Mouse (Mus musculus): Measurements from ENCODE around the gene Anpep. TPM values are rescaled to one million over a fixed set of nuclear protein-coding genes. Genes with fewer than 3 reads are reported as not detected.

The Anpep gene
- polyA plus RNA-seq (2015; fragmentation: Nextera tagmentation; extraction: Ambion mirVana) = 8.6 and 11.8 TPM in 2 replicates

DNA sequence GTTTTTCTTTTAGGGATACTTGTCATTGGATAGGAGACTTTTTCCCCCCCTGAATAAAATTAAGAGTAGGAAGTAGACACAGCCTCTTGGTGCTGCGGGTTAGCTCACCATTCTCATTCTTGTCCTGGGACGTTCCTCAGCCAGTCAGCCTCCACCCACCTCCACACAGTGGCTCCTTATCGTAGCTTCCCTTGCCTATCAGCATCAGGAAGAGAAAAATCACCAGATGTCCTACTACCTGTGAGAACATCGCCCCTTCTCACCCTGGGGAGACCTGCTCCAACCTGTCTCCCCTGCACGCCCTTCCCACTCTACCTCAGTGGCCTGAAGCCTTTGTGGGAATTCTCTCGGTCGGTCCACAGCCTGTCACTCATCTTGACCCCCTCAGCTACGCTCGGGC, at the start of gene Anpep:
Gene Anpep (minus strand): TSS at position 249 of the 400 bp plus-strand sequence.
- Histone ChIP-seq H3K4me1 (replicated peaks) (peaks cover 9% of the 10 kb centered on the region), H3K4me3 (no peak within 1 kb of the TSS), H3K9ac (no peak within 1 kb of the TSS), H3K9me3 (replicated peaks) (no peaks in the 10 kb centered on the region), H3K27ac (no peak within 1 kb of the TSS), H3K27me3 (no peaks in the 10 kb centered on the region), H3K36me3 (no peaks in the 10 kb centered on the region), H3K4me2 (no peak within 1 kb of the TSS)
- 58% methylated on average over 9 of the region's 9 CpGs for WGBS
- no peak for ATAC-seq (replicated peaks; ENCODE audit: insufficient number of reproducible peaks, insufficient read depth, low FRiP score, low read depth)

GRCm38 (mm10) chr7:79907356-79907755, 46.5 kb upstream of the Anpep start:
- 67% methylated on average over 2 of the region's 2 CpGs for WGBS
- Histone ChIP-seq H3K27me3 (no peaks in the 10 kb centered on the region), H3K4me1 (replicated peaks) (no peaks in the 10 kb centered on the region), H3K9me3 (replicated peaks) (no peaks in the 10 kb centered on the region), H3K4me3 (no peak overlapping the region), H3K36me3 (peaks cover 27% of the 10 kb centered on the region; the same call in 1 of the 2 replicates), H3K4me2 (no peak overlapping the region), H3K27ac (no peak overlapping the region), H3K9ac (no peak overlapping the region)
- no peak for ATAC-seq (replicated peaks; ENCODE audit: insufficient number of reproducible peaks, insufficient read depth, low FRiP score, low read depth)

DNA sequence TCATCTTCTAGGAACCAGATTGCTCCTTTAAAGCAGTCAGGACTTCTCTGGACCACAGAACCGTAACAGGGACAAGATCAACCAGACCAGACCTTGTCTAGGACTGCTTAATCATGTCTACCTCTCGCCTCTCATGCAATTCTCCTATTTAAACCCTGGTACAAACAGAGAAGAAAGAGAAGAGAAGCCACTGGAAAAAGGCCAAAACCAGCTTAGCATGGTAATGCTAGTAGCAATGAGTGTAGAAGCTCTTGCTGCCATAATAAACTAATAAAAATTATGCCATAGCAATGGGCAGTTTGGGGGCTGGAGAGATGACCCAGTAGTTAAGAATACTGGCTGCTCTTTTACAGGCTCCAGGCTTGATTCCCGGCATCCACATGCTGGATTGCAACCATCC, 46.1 kb upstream of the Anpep start:
- Histone ChIP-seq H3K4me3 (no peak overlapping the region), H3K36me3 (peaks cover 29% of the 10 kb centered on the region; the same call in 1 of the 2 replicates)
- WGBS = 83% methylated on average over 3 of the region's 3 CpGs

GRCm38 (mm10) chr7:79905193-79905592, 44.3 kb upstream of the Anpep start:
- ATAC-seq (replicated peaks; ENCODE audit: insufficient number of reproducible peaks, insufficient read depth, low FRiP score, low read depth) = no peak
- no peaks in the 10 kb centered on the region for H3K4me1 ChIP-seq (replicated peaks)
- no peaks in the 10 kb centered on the region for H3K9me3 ChIP-seq (replicated peaks)
- H3K4me3 ChIP-seq = no peak overlapping the region
- H3K27ac ChIP-seq = no peak overlapping the region
- peaks cover 31% of the 10 kb centered on the region; the same call in 1 of the 2 replicates for H3K36me3 ChIP-seq
- no peak overlapping the region for H3K4me2 ChIP-seq
- H3K27me3 ChIP-seq = no peaks in the 10 kb centered on the region
- no peak overlapping the region for H3K9ac ChIP-seq
- 72% methylated on average over 4 of the region's 4 CpGs for WGBS

More for the DNA sequence above, 46.1 kb upstream of the Anpep start:
- no peak overlapping the region for H3K27ac ChIP-seq
- ATAC-seq (replicated peaks; ENCODE audit: insufficient number of reproducible peaks, insufficient read depth, low FRiP score, low read depth) = no peak
- no peaks in the 10 kb centered on the region for H3K27me3 ChIP-seq
- H3K4me1 ChIP-seq (replicated peaks) = no peaks in the 10 kb centered on the region
- no peak overlapping the region for H3K4me2 ChIP-seq
- no peaks in the 10 kb centered on the region for H3K9me3 ChIP-seq (replicated peaks)
- no peak overlapping the region for H3K9ac ChIP-seq

- Histone ChIP-seq H3K27ac (no peak overlapping the region), H3K9me3 (replicated peaks) (no peaks in the 10 kb centered on the region), H3K4me1 (replicated peaks) (no peaks in the 10 kb centered on the region), H3K36me3 (peaks cover 16% of the 10 kb centered on the region; the same call in 1 of the 2 replicates), H3K9ac (no peak overlapping the region), H3K4me2 (no peak overlapping the region), H3K4me3 (no peak overlapping the region), H3K27me3 (no peaks in the 10 kb centered on the region)
- WGBS = 53% methylated on average over 8 of the region's 8 CpGs
- no peak for ATAC-seq (replicated peaks; ENCODE audit: insufficient number of reproducible peaks, insufficient read depth, low FRiP score, low read depth)
Observed at GRCm38 (mm10) chr7:79903160-79903792, 42.4 kb upstream of the Anpep start.

- Histone ChIP-seq H3K27ac (no peak overlapping the region), H3K9me3 (replicated peaks) (no peaks in the 10 kb centered on the region), H3K27me3 (no peaks in the 10 kb centered on the region), H3K9ac (no peak overlapping the region), H3K36me3 (peaks cover 13% of the 10 kb centered on the region; the same call in 1 of the 2 replicates), H3K4me1 (replicated peaks) (no peaks in the 10 kb centered on the region), H3K4me3 (no peak overlapping the region), H3K4me2 (no peak overlapping the region)
- ATAC-seq (replicated peaks; ENCODE audit: insufficient number of reproducible peaks, insufficient read depth, low FRiP score, low read depth) = no peak
- WGBS = 94% methylated on average over 6 of the region's 6 CpGs
Observed at GRCm38 (mm10) chr7:79900753-79901152, 39.9 kb upstream of the Anpep start.

DNA sequence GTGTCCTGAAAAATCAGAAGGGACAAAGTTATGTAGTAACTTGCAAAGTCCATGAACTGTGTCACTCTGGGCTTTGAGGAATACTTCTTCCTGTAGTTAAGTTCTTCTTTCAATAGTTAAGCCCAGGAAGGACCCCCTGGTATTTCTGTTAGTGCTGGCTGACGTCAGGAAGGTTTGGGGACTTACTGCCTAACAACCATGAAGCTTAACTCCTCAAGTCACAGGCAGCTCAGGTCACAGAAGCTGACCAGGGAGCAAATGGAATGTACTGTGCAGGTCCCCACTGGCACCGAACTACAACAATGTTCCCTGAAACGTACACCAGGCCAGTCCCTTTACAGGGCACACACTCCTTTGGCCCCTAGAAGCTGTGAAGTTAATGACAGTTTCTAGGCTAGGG, 34.4 kb upstream of the Anpep start:
- H3K9ac ChIP-seq = no peak overlapping the region
- H3K4me1 ChIP-seq (replicated peaks) = peaks cover 22% of the 10 kb centered on the region
- WGBS = 64% methylated on average over 3 of the region's 3 CpGs
- no peak overlapping the region for H3K4me3 ChIP-seq
- no peaks in the 10 kb centered on the region for H3K27me3 ChIP-seq
- no peak overlapping the region for H3K4me2 ChIP-seq
- no peak overlapping the region for H3K27ac ChIP-seq
- H3K9me3 ChIP-seq (replicated peaks) = no peaks in the 10 kb centered on the region
- no peak for ATAC-seq (replicated peaks; ENCODE audit: insufficient number of reproducible peaks, insufficient read depth, low FRiP score, low read depth)
- peaks cover 6% of the 10 kb centered on the region; the same call in 1 of the 2 replicates for H3K36me3 ChIP-seq

GRCm38 (mm10) chr7:79894790-79895189, 33.9 kb upstream of the Anpep start:
- Histone ChIP-seq H3K4me3 (no peak overlapping the region), H3K27ac (no peak overlapping the region), H3K36me3 (peaks cover 6% of the 10 kb centered on the region; the same call in 1 of the 2 replicates), H3K4me1 (replicated peaks) (peaks cover 22% of the 10 kb centered on the region), H3K27me3 (no peaks in the 10 kb centered on the region), H3K9me3 (replicated peaks) (no peaks in the 10 kb centered on the region), H3K4me2 (no peak overlapping the region), H3K9ac (no peak overlapping the region)
- no peak for ATAC-seq (replicated peaks; ENCODE audit: insufficient number of reproducible peaks, insufficient read depth, low FRiP score, low read depth)
- 97% methylated on average over 1 of the region's 1 CpGs for WGBS

DNA sequence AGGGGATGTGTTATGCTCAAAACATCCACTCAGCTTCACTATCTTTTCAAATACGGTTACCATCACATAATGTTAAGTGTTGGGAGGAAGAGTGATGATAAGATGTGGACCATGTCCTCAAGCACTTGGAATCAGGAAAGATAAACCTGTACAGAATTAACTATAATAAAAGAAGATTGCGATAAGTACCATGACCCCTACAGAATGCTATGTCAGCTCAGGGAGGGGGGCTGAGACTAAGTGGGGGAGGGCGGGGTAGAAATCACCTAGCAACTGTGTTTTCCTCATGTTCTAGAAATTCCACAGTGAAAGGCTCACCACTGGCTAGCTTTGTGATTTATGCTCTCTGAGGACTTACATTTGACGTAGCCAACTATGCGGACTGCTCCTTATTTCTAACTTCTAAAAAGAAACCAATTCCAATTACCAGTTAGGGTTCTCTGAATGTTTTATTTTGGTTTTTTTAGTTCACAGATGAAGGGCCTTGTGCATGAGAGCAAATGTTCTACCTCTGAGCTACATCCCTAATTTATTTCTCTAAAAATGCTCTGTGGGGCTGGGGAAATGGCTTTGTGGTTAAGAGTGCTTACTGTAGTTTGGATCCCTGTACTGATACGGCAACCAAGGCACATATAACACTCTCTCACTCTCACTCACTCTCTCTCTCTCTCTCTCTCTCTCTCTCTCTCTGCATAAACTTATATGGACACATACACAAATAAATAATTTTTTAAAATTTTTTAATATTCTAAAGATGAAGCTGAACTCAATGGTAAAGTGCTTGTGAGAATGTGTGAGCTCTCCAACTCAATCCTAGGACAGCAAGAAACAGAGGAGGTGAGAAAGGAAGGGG, 31.9 kb upstream of the Anpep start:
- 55% methylated on average over 6 of the region's 6 CpGs for WGBS

DNA sequence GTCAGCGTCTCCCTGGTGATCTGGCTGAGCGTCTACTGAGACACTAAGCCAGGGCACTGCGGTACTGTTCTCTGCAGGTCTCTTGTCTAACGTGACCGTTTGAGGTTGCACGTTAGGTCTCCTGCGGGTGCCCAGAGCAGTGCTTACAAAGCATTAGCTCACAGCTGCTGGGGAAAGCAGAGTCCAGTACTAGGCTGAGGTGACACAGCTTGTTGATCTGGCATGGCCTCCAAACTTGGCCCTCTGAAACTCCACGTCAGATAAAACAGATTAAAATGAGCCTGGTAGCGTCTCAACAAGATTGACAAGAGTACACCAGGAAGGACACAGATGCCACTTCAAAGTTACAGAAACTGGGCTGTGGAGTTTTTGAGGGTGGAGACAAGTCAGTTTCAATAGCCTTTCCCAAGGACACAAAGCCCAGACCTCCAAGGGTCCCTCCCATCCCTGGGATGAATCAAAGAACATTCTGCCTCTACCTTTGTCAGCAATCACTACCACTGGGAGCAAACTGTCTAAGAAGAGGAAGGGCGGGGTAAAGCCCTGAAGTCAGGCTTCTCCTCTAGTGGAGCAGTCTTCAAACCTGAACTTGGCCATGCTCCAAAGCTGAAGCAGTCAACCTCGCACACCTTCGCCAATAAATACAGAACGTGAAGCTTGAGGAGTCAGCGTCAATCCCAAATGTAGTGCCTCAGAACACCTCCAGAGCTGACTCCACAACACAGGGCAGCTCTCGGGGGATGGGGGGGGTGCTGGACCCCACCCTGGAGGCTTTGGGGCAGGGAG, 29.8 kb upstream of the Anpep start:
- no peak for ATAC-seq (replicated peaks; ENCODE audit: insufficient number of reproducible peaks, insufficient read depth, low FRiP score, low read depth)
- peaks cover 22% of the 10 kb centered on the region for H3K4me1 ChIP-seq (replicated peaks)
- no peaks in the 10 kb centered on the region; the same call in 1 of the 2 replicates for H3K36me3 ChIP-seq
- no peak overlapping the region for H3K9ac ChIP-seq
- no peak overlapping the region for H3K27ac ChIP-seq
- no peak overlapping the region for H3K4me2 ChIP-seq
- H3K9me3 ChIP-seq (replicated peaks) = no peaks in the 10 kb centered on the region
- no peaks in the 10 kb centered on the region for H3K27me3 ChIP-seq
- no peak overlapping the region for H3K4me3 ChIP-seq
- 66% methylated on average over 15 of the region's 15 CpGs for WGBS

More for the DNA sequence above, 31.9 kb upstream of the Anpep start:
- H3K4me1 ChIP-seq (replicated peaks) = peaks cover 22% of the 10 kb centered on the region
- no peak overlapping the region for H3K4me3 ChIP-seq
- H3K27ac ChIP-seq = no peak overlapping the region
- H3K9ac ChIP-seq = no peak overlapping the region
- no peaks in the 10 kb centered on the region for H3K9me3 ChIP-seq (replicated peaks)
- H3K36me3 ChIP-seq = peaks cover 6% of the 10 kb centered on the region; the same call in 1 of the 2 replicates
- no peak overlapping the region for H3K4me2 ChIP-seq
- H3K27me3 ChIP-seq = no peaks in the 10 kb centered on the region
- ATAC-seq (replicated peaks; ENCODE audit: insufficient number of reproducible peaks, insufficient read depth, low FRiP score, low read depth) = 0 out of 2 replicates have a peak, but pooled peaks have one; percentile 22

DNA sequence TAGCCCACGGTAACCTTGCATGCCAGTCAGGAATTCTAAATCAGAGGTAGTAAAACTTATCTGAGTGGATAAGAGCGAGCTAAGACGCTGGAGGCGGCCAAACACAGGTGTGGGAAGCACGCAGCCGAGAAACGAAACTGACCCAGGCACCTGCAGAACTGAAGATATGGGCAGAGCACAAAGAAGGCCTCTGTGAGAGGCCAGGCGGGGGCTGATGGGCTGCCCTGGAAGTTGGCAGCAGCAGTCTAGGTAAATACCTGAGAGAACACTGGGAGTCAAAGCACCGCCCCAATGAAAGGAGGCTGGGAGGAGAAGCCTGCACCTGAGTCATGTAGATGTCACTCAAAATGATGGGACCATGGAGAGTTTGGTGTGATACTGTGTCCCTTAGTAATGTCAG, 27.7 kb upstream of the Anpep start:
- Histone ChIP-seq H3K4me2 (no peak overlapping the region), H3K4me3 (no peak overlapping the region), H3K36me3 (peaks cover 2% of the 10 kb centered on the region; the same call in 1 of the 2 replicates), H3K9me3 (replicated peaks) (no peaks in the 10 kb centered on the region), H3K27ac (no peak overlapping the region), H3K4me1 (replicated peaks) (peaks cover 22% of the 10 kb centered on the region), H3K27me3 (no peaks in the 10 kb centered on the region), H3K9ac (no peak overlapping the region)
- no peak for ATAC-seq (replicated peaks; ENCODE audit: insufficient number of reproducible peaks, insufficient read depth, low FRiP score, low read depth)
- 83% methylated on average over 9 of the region's 9 CpGs for WGBS

All from heart, embryonic 15.5 days (tissue).